Mouse (Mus musculus): ENCODE data around the gene Prss41. TPM values are rescaled to one million over a fixed set of nuclear protein-coding genes. Genes with fewer than 3 reads are reported as not detected.

Prss41 gene
- polyA plus RNA-seq, 1 experiment = not detected

GRCm38 (mm10) chr17:23820731-23821130 lies 23.2 kb downstream of the Prss41 start:
- Histone ChIP-seq H3K4me3 (replicated peaks; ENCODE audit: control insufficient read depth, low read depth, low read length) (no peak overlapping the region), H3K4me1 (ENCODE audit: control insufficient read depth, insufficient read depth, low read length) (no peaks in the 10 kb centered on the region), H3K27ac (ENCODE audit: control insufficient read depth, insufficient read depth, low read depth, low read length, poor library complexity) (no peak overlapping the region)
- 96% methylated on average over 5 of the region's 5 CpGs for WGBS
- TF ChIP-seq CTCF (IDR thresholded peaks at IDR 0.05; ENCODE audit: control insufficient read depth, insufficient read depth, low read length) (no peak), POLR2A (IDR thresholded peaks at IDR 0.05; ENCODE audit: borderline replicate concordance, control insufficient read depth, low read depth, low read length) (no peak)

GRCm38 (mm10) chr17:23819235-23819634 lies 24.7 kb downstream of the Prss41 start:
- Histone ChIP-seq H3K4me3 (replicated peaks; ENCODE audit: control insufficient read depth, low read depth, low read length) (no peak overlapping the region), H3K4me1 (ENCODE audit: control insufficient read depth, insufficient read depth, low read length) (no peaks in the 10 kb centered on the region), H3K27ac (ENCODE audit: control insufficient read depth, insufficient read depth, low read depth, low read length, poor library complexity) (no peak overlapping the region)
- 97% methylated on average over 25 of the region's 25 CpGs for WGBS
- TF ChIP-seq POLR2A (IDR thresholded peaks at IDR 0.05; ENCODE audit: borderline replicate concordance, control insufficient read depth, low read depth, low read length) (no peak), CTCF (IDR thresholded peaks at IDR 0.05; ENCODE audit: control insufficient read depth, insufficient read depth, low read length) (no peak)

GRCm38 (mm10) chr17:23818579-23818978 lies 25.4 kb downstream of the Prss41 start:
- H3K4me1 ChIP-seq (ENCODE audit: control insufficient read depth, insufficient read depth, low read length) = no peaks in the 10 kb centered on the region
- H3K4me3 ChIP-seq (replicated peaks; ENCODE audit: control insufficient read depth, low read depth, low read length) = no peak overlapping the region
- no peak overlapping the region for H3K27ac ChIP-seq (ENCODE audit: control insufficient read depth, insufficient read depth, low read depth, low read length, poor library complexity)
- WGBS = 96% methylated on average over 8 of the region's 8 CpGs
- TF ChIP-seq POLR2A (IDR thresholded peaks at IDR 0.05; ENCODE audit: borderline replicate concordance, control insufficient read depth, low read depth, low read length) (no peak), CTCF (IDR thresholded peaks at IDR 0.05; ENCODE audit: control insufficient read depth, insufficient read depth, low read length) (no peak)

GRCm38 (mm10) chr17:23815641-23816040 lies 28.3 kb downstream of the Prss41 start:
- no peak for TF ChIP-seq CTCF (IDR thresholded peaks at IDR 0.05; ENCODE audit: control insufficient read depth, insufficient read depth, low read length)
- TF ChIP-seq POLR2A (IDR thresholded peaks at IDR 0.05; ENCODE audit: borderline replicate concordance, control insufficient read depth, low read depth, low read length) = no peak
- H3K27ac ChIP-seq (ENCODE audit: control insufficient read depth, insufficient read depth, low read depth, low read length, poor library complexity) = no peak overlapping the region
- 97% methylated on average over 16 of the region's 16 CpGs for whole genome bisulfite sequencing
- no peaks in the 10 kb centered on the region for H3K4me1 ChIP-seq (ENCODE audit: control insufficient read depth, insufficient read depth, low read length)
- H3K4me3 ChIP-seq (replicated peaks; ENCODE audit: control insufficient read depth, low read depth, low read length) = no peak overlapping the region

GRCm38 (mm10) chr17:23807918-23808317 lies 36.1 kb downstream of the Prss41 start:
- no peak overlapping the region for H3K4me3 ChIP-seq (replicated peaks; ENCODE audit: control insufficient read depth, low read depth, low read length)
- H3K27ac ChIP-seq (ENCODE audit: control insufficient read depth, insufficient read depth, low read depth, low read length, poor library complexity) = no peak overlapping the region
- no peak for TF ChIP-seq POLR2A (IDR thresholded peaks at IDR 0.05; ENCODE audit: borderline replicate concordance, control insufficient read depth, low read depth, low read length)
- no peak for TF ChIP-seq CTCF (IDR thresholded peaks at IDR 0.05; ENCODE audit: control insufficient read depth, insufficient read depth, low read length)
- H3K4me1 ChIP-seq (ENCODE audit: control insufficient read depth, insufficient read depth, low read length) = peaks cover 1% of the 10 kb centered on the region; the same call in 1 of the 2 replicates
- 90% methylated on average over 3 of the region's 3 CpGs for WGBS

GRCm38 (mm10) chr17:23806867-23807266 lies 37.1 kb downstream of the Prss41 start:
- WGBS = 54% methylated on average over 25 of the region's 25 CpGs
- TF ChIP-seq CTCF (IDR thresholded peaks at IDR 0.05; ENCODE audit: control insufficient read depth, insufficient read depth, low read length) = peak; percentile 26; the same call in 1 of the 2 replicates
- peak; percentile 24; the same call in 1 of the 2 replicates for TF ChIP-seq POLR2A (IDR thresholded peaks at IDR 0.05; ENCODE audit: borderline replicate concordance, control insufficient read depth, low read depth, low read length)

GRCm38 (mm10) chr17:23804426-23805085 lies 39.4 kb downstream of the Prss41 start:
- 0% methylated on average over 8 of the region's 8 CpGs for WGBS

More at GRCm38 (mm10) chr17:23806867-23807266, 37.1 kb downstream of the Prss41 start:
- Histone ChIP-seq H3K27ac (ENCODE audit: control insufficient read depth, insufficient read depth, low read depth, low read length, poor library complexity) (peak overlapping the region; percentile 20; the same call in 1 of the 2 replicates), H3K4me3 (replicated peaks; ENCODE audit: control insufficient read depth, low read depth, low read length) (no peak overlapping the region), H3K4me1 (ENCODE audit: control insufficient read depth, insufficient read depth, low read length) (peaks cover 1% of the 10 kb centered on the region; the same call in 1 of the 2 replicates)

GRCm38 (mm10) chr17:23803366-23804041 lies 40.5 kb downstream of the Prss41 start:
- peak overlapping the region; percentile 98 for H3K27ac ChIP-seq (ENCODE audit: control insufficient read depth, insufficient read depth, low read depth, low read length, poor library complexity)
- TF ChIP-seq POLR2A (IDR thresholded peaks at IDR 0.05; ENCODE audit: borderline replicate concordance, control insufficient read depth, low read depth, low read length) = no peak
- TF ChIP-seq CTCF (IDR thresholded peaks at IDR 0.05; ENCODE audit: control insufficient read depth, insufficient read depth, low read length) = no peak
- H3K4me1 ChIP-seq (ENCODE audit: control insufficient read depth, insufficient read depth, low read length) = peaks cover 1% of the 10 kb centered on the region; the same call in 1 of the 2 replicates
- under 1% methylated on average over 78 of the region's 83 CpGs for WGBS
- H3K4me3 ChIP-seq (replicated peaks; ENCODE audit: control insufficient read depth, low read depth, low read length) = peak overlapping the region; percentile 64

More at GRCm38 (mm10) chr17:23804426-23805085, 39.4 kb downstream of the Prss41 start:
- no peak for TF ChIP-seq CTCF (IDR thresholded peaks at IDR 0.05; ENCODE audit: control insufficient read depth, insufficient read depth, low read length)
- no peak for TF ChIP-seq POLR2A (IDR thresholded peaks at IDR 0.05; ENCODE audit: borderline replicate concordance, control insufficient read depth, low read depth, low read length)
- H3K4me3 ChIP-seq (replicated peaks; ENCODE audit: control insufficient read depth, low read depth, low read length) = peak overlapping the region; percentile 64
- peaks cover 1% of the 10 kb centered on the region; the same call in 1 of the 2 replicates for H3K4me1 ChIP-seq (ENCODE audit: control insufficient read depth, insufficient read depth, low read length)
- H3K27ac ChIP-seq (ENCODE audit: control insufficient read depth, insufficient read depth, low read depth, low read length, poor library complexity) = peak overlapping the region; percentile 36; the same call in 1 of the 2 replicates
